Mouse (Mus musculus): Measurements from ENCODE around the gene Clpb. TPM values are rescaled to one million over a fixed set of nuclear protein-coding genes. Genes with fewer than 3 reads are reported as not detected.

Gene Clpb
- polyA plus RNA-seq, 1 experiment from 2014 or later, result 48.2 TPM

DNA sequence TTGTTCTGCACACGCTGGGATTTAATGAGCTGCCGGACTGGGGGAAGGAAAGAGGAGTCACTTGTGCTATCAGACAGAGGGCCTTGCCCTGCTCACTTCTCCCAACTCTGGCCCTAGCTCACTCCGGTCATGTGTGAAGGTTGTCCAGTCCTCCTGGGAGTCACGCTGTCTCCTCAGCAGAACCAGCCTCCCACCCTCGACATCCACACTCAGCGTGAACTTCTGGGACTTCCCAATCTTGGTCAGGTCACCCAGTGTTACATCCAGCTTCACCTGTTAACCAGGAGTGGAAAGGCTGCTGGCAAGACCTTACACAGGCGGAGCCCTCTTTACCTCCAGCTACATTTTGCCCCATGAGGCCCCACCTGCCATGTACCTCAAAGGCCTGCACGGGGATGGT is 168.0 kb downstream of the Clpb start:
- no peak for ATAC-seq (replicated peaks; ENCODE audit: extremely low read depth, insufficient read depth, low FRiP score)
- Histone ChIP-seq H3K4me2 (ENCODE audit: low read depth, low read length) (no peak overlapping the region), H3K9me3 (replicated peaks; ENCODE audit: control insufficient read depth, low read length) (no peaks in the 10 kb centered on the region), H3K27ac (ENCODE audit: low read length) (no peak overlapping the region), H3K4me1 (ENCODE audit: control insufficient read depth, insufficient read depth, low read length) (peaks cover 21% of the 10 kb centered on the region), H3K27me3 (ENCODE audit: control insufficient read depth, insufficient read depth, low read length) (no peaks in the 10 kb centered on the region), H3K4me3 (ENCODE audit: low read length) (no peak overlapping the region), H3K36me3 (ENCODE audit: control insufficient read depth, insufficient read depth) (peaks cover 63% of the 10 kb centered on the region), H3K9ac (ENCODE audit: low read length) (no peak overlapping the region)
- WGBS, result 93% methylated on average over 8 of the region's 8 CpGs

DNA sequence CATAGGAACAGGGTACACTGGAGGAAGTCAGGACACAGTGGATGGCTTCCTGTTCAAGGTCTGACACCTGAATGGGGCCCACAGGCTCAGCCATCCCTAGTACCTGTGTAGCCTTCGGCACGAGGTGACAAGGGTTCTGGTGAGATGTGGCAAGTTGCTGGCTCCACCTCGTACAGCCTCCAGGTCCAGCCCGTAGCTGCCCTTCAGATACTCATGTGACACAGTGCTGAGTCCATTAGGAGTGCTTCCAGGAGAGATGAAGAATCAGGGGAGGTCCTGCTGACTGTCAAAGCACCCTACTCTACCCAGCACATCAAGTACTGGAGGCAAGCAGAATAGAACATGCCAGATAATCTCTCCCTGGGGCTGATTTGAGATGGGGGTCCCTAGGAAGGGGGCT is 168.9 kb downstream of the Clpb start:
- H3K27ac ChIP-seq (ENCODE audit: low read length), result no peak overlapping the region
- ATAC-seq (replicated peaks; ENCODE audit: extremely low read depth, insufficient read depth, low FRiP score), result no peak
- H3K27me3 ChIP-seq (ENCODE audit: control insufficient read depth, insufficient read depth, low read length), result no peaks in the 10 kb centered on the region
- WGBS, result 92% methylated on average over 4 of the region's 4 CpGs
- peaks cover 54% of the 10 kb centered on the region for H3K36me3 ChIP-seq (ENCODE audit: control insufficient read depth, insufficient read depth)
- no peak overlapping the region for H3K4me3 ChIP-seq (ENCODE audit: low read length)
- H3K9ac ChIP-seq (ENCODE audit: low read length), result no peak overlapping the region
- H3K4me1 ChIP-seq (ENCODE audit: control insufficient read depth, insufficient read depth, low read length), result peaks cover 21% of the 10 kb centered on the region
- no peak overlapping the region for H3K4me2 ChIP-seq (ENCODE audit: low read depth, low read length)
- no peaks in the 10 kb centered on the region for H3K9me3 ChIP-seq (replicated peaks; ENCODE audit: control insufficient read depth, low read length)

DNA sequence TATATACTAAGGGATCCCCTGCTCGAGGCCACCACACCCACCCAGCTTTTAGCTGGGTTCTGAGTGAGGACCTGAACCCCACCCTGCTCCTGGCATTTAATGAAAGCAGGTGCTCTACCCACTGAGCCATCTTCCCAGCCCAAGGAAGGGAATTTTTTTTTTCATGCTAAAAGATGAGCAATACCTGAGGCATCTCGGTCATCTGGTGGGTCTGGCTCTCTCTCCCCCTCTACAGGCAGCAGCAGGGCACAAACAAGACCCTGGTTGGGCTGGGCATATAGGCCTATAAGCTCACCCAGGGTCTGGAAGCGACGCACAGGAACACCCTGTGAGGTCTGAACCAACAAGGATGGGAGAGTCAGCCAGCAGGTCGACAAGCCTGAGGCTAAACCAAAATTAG is 169.9 kb downstream of the Clpb start:
- Histone ChIP-seq H3K4me1 (ENCODE audit: control insufficient read depth, insufficient read depth, low read length) (peaks cover 21% of the 10 kb centered on the region), H3K9ac (ENCODE audit: low read length) (no peak overlapping the region), H3K36me3 (ENCODE audit: control insufficient read depth, insufficient read depth) (peaks cover 45% of the 10 kb centered on the region), H3K4me2 (ENCODE audit: low read depth, low read length) (no peak overlapping the region), H3K9me3 (replicated peaks; ENCODE audit: control insufficient read depth, low read length) (no peaks in the 10 kb centered on the region), H3K4me3 (ENCODE audit: low read length) (no peak overlapping the region), H3K27ac (ENCODE audit: low read length) (no peak overlapping the region), H3K27me3 (ENCODE audit: control insufficient read depth, insufficient read depth, low read length) (no peaks in the 10 kb centered on the region)
- 73% methylated on average over 5 of the region's 5 CpGs for WGBS
- ATAC-seq (replicated peaks; ENCODE audit: extremely low read depth, insufficient read depth, low FRiP score), result no peak

DNA sequence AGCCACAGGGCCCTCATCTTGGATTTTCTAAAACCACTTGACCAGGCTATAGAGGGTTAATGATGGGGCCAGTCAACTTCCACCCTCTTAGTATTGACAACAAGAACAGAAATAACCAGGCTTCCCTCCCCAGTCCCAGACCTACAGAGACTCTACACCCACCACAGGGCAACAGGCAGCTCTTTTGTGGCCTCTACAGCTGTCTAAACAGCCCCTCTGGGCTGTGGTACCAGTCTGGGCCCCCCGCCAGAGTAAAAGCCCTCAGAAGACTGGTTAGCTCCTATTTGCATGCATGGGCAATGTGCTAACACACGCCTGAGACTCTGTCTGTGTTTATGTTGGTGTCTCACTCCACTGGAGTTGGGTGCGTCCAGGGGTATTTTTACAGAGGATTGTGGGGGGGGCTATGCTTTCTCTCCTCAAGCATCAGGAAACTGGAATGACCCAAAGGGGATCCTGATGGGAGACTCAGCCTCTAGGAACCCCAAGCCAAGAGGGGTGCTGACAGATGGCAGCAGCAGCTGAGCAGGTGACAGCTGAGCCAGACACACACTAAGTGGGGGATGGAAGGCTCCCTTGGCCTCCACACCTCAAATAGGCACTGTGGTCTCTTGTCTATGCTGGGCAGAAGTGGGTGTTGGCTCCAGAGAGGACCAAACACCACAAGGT is 170.6 kb downstream of the Clpb start:
- Histone ChIP-seq H3K4me2 (ENCODE audit: low read depth, low read length) (peak overlapping the region; percentile 8; the same call in 1 of the 2 replicates), H3K36me3 (ENCODE audit: control insufficient read depth, insufficient read depth) (peaks cover 38% of the 10 kb centered on the region), H3K4me1 (ENCODE audit: control insufficient read depth, insufficient read depth, low read length) (peaks cover 28% of the 10 kb centered on the region), H3K9ac (ENCODE audit: low read length) (no peak overlapping the region; the same call in 1 of the 2 replicates), H3K9me3 (replicated peaks; ENCODE audit: control insufficient read depth, low read length) (no peaks in the 10 kb centered on the region), H3K27me3 (ENCODE audit: control insufficient read depth, insufficient read depth, low read length) (no peaks in the 10 kb centered on the region), H3K4me3 (ENCODE audit: low read length) (no peak overlapping the region), H3K27ac (ENCODE audit: low read length) (peak overlapping the region; percentile 36)
- no peak for ATAC-seq (replicated peaks; ENCODE audit: extremely low read depth, insufficient read depth, low FRiP score)
- 56% methylated on average over 3 of the region's 3 CpGs for WGBS

DNA sequence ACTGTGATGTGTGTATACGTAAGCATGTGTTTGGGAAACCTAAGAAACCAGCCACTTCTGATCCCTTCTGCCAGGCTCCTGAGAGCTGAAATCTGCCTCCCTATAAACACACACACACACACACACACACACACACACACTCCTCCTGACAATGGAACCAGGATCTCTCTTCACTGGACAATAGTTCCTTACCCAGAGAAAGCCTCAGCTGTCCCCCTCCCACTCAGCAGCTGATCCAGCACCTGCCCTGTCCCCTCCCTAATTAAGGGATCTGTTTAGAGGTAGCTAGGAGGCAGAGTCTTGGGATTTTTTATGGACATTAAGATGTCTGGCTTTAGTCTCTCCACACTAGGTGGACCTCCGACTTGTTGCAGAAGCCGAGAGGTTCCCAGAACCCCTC is 171.5 kb downstream of the Clpb start:
- no peak overlapping the region for H3K9ac ChIP-seq (ENCODE audit: low read length)
- H3K4me2 ChIP-seq (ENCODE audit: low read depth, low read length), result peak overlapping the region; percentile 69
- H3K4me1 ChIP-seq (ENCODE audit: control insufficient read depth, insufficient read depth, low read length), result peaks cover 29% of the 10 kb centered on the region
- peaks cover 30% of the 10 kb centered on the region for H3K36me3 ChIP-seq (ENCODE audit: control insufficient read depth, insufficient read depth)
- peak overlapping the region; percentile 36; the same call in 1 of the 2 replicates for H3K27ac ChIP-seq (ENCODE audit: low read length)
- no peaks in the 10 kb centered on the region for H3K27me3 ChIP-seq (ENCODE audit: control insufficient read depth, insufficient read depth, low read length)
- WGBS, result 48% methylated on average over 3 of the region's 3 CpGs
- ATAC-seq (replicated peaks; ENCODE audit: extremely low read depth, insufficient read depth, low FRiP score), result no peak
- peak overlapping the region; percentile 13; the same call in 1 of the 2 replicates for H3K4me3 ChIP-seq (ENCODE audit: low read length)
- no peaks in the 10 kb centered on the region for H3K9me3 ChIP-seq (replicated peaks; ENCODE audit: control insufficient read depth, low read length)

DNA sequence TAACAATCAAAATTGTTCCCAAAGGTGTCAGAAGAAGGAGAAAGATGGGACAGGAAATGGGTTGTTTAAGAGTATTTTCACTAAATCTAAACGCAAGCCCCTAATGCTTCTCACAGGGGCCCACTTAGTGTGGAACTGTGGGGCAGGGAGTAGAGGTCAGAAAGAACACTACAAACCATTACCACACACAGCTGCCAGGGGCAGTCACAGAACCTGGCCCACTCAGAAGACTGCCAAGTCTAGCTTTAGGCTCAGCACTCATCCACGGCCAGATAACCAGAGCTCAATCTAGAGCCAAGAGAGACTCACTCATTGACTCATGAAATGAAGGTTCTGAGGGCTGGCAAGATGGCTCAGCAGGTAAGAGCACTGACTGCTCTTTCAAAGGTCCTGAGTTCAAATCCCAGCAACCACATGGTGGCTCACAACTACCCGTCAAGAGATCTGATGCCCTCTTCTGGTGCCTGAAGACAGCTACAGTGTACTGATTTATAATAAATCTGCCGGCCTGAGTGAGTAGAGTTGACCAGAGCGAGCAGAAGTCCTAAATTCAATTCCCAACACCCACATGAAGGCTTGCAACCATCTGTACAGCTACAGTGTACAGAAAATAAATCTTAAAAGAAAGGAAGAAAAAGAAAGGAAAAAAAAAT is 172.2 kb downstream of the Clpb start:
- H3K27me3 ChIP-seq (ENCODE audit: control insufficient read depth, insufficient read depth, low read length), result no peaks in the 10 kb centered on the region
- H3K9ac ChIP-seq (ENCODE audit: low read length), result peak overlapping the region; percentile 99
- peak overlapping the region; percentile 80 for H3K4me3 ChIP-seq (ENCODE audit: low read length)
- no peak for ATAC-seq (replicated peaks; ENCODE audit: extremely low read depth, insufficient read depth, low FRiP score)
- peaks cover 29% of the 10 kb centered on the region for H3K4me1 ChIP-seq (ENCODE audit: control insufficient read depth, insufficient read depth, low read length)
- H3K27ac ChIP-seq (ENCODE audit: low read length), result peak overlapping the region; percentile 99
- peaks cover 23% of the 10 kb centered on the region for H3K36me3 ChIP-seq (ENCODE audit: control insufficient read depth, insufficient read depth)
- H3K4me2 ChIP-seq (ENCODE audit: low read depth, low read length), result peak overlapping the region; percentile 69
- WGBS, result 34% methylated on average over 5 of the region's 5 CpGs
- no peaks in the 10 kb centered on the region for H3K9me3 ChIP-seq (replicated peaks; ENCODE audit: control insufficient read depth, low read length)

DNA sequence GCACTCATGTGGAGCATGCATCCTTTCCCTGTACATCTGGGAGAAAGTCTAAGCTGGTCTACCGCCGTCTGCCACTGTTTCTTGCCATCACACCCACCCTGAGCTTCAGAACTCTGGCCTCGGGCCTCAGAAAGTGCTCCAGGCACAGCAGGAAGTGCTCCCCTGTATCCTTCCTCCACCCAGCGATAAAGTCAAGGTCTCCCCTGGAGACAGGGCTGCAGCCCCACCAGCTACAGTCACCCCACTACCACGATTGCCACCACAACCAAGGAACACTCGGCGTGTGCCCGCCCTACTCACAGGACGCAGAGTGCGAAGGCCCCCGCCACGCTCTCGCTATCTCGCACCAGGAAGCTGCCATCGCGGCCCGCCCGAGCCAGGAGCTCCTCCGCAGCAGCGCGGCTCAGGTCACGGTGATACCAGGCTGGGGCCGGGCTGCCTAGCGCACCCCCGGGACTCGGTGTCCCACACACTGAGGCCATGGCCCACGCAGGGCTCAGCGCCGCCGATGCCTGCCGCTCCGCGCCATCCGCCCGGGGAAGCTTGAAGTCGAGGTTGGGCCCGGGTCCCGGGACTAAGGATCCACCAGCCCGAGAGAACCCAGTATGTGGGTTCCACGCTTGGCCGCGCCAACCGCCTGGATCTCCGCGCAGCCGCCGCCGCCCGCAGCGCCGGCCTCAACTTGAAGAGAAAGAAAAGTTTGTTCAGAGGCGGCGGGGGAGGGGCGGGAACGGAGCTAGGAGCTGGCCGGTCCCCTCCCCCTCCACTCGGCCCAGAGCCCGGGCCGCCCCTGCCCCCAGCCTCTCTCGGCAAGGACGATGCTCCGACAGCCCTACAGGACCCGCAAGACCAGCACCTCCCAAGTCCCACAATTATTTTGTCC is 173.1 kb downstream of the Clpb start:
- no peaks in the 10 kb centered on the region for H3K9me3 ChIP-seq (replicated peaks; ENCODE audit: control insufficient read depth, low read length)
- H3K9ac ChIP-seq (ENCODE audit: low read length), result peak overlapping the region; percentile 99
- peak; percentile 47 for ATAC-seq (replicated peaks; ENCODE audit: extremely low read depth, insufficient read depth, low FRiP score)
- peak overlapping the region; percentile 99 for H3K27ac ChIP-seq (ENCODE audit: low read length)
- under 1% methylated on average over 63 of the region's 63 CpGs for WGBS
- H3K4me2 ChIP-seq (ENCODE audit: low read depth, low read length), result peak overlapping the region; percentile 69
- no peaks in the 10 kb centered on the region for H3K27me3 ChIP-seq (ENCODE audit: control insufficient read depth, insufficient read depth, low read length)
- peaks cover 29% of the 10 kb centered on the region for H3K4me1 ChIP-seq (ENCODE audit: control insufficient read depth, insufficient read depth, low read length)
- H3K4me3 ChIP-seq (ENCODE audit: low read length), result peak overlapping the region; percentile 80
- peaks cover 14% of the 10 kb centered on the region for H3K36me3 ChIP-seq (ENCODE audit: control insufficient read depth, insufficient read depth)

DNA sequence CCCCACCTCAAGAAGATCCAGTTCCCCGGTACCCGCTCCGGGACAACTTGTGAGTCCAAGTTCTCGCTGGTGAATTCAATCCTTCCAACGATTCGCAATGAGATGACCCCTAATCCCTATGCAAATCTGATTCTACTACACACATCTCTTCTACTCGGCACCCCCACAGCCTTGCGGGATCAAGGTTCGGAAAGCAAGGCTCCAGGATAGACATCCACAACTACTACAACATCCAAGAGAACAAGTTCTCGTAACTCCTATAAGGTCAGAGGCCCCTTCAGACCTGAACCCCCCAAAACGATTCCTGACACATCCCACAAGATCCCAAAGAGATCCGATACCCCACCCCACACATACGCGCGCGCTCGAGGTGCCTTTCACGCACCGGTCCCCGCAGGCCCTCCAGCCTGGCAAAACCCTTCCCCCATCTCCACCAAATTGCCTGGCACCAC is 173.7 kb downstream of the Clpb start:
- 0 out of 2 replicates have a peak, but pooled peaks have one; percentile 0 for ATAC-seq (replicated peaks; ENCODE audit: extremely low read depth, insufficient read depth, low FRiP score)

More for the DNA sequence above, 173.7 kb downstream of the Clpb start:
- WGBS, result under 1% methylated on average over 20 of the region's 20 CpGs
- Histone ChIP-seq H3K4me2 (ENCODE audit: low read depth, low read length) (peak overlapping the region; percentile 69), H3K4me3 (ENCODE audit: low read length) (peak overlapping the region; percentile 80), H3K36me3 (ENCODE audit: control insufficient read depth, insufficient read depth) (peaks cover 8% of the 10 kb centered on the region), H3K9ac (ENCODE audit: low read length) (peak overlapping the region; percentile 99), H3K27me3 (ENCODE audit: control insufficient read depth, insufficient read depth, low read length) (no peaks in the 10 kb centered on the region), H3K4me1 (ENCODE audit: control insufficient read depth, insufficient read depth, low read length) (peaks cover 29% of the 10 kb centered on the region), H3K27ac (ENCODE audit: low read length) (peak overlapping the region; percentile 99), H3K9me3 (replicated peaks; ENCODE audit: control insufficient read depth, low read length) (no peaks in the 10 kb centered on the region)
